In genomic region chr1:43730491-43730924, GRCm38 (mm10) we compare ENCODE assay signal across 10 mouse cellular contexts. TPM values are rescaled to one million over a fixed set of nuclear protein-coding genes. Genes with fewer than 3 reads are reported as not detected.
DNase-seq lines count a peak whose midpoint lies in the region; ATAC-seq lines count a peak whose summit lies in the region.
"Had no signal": no experiment of that assay in that cellular context is flagged by ENCODE, and none has a peak within 500 bp of the region (broad histone marks: within the 10 kb centered on the region; RNA-seq: fewer than 3 reads in every experiment).

TSS of gene 1500015O10Rik (plus strand) at chr1:43730602.

- 0 out of 2 replicates have a peak within 1 kb of the TSS, but pooled peaks have one; percentile 0 for H3K27ac ChIP-seq in hindbrain, embryonic 10.5 days
- no peak within 1 kb of the TSS for H3K27ac ChIP-seq in hindbrain, embryonic 11.5 days (ENCODE audit: low read depth, low read length)
- H3K27ac ChIP-seq in heart, embryonic 13.5 days (replicated peaks): peak within 1 kb of the TSS; percentile 10; the same call in 1 of the 2 replicates
- peak within 1 kb of the TSS; percentile 16 for H3K27ac ChIP-seq in lung, embryonic 15.5 days
- H3K27ac ChIP-seq in stomach, embryonic 16.5 days (ENCODE audit: low read length): peak within 1 kb of the TSS; percentile 18; the same call in 1 of the 2 replicates

- H3K9me3 ChIP-seq in hindbrain, embryonic 10.5 days: no peaks in the 10 kb centered on the region
- H3K9me3 ChIP-seq in hindbrain, embryonic 11.5 days (ENCODE audit: control insufficient read depth, low read length): no peaks in the 10 kb centered on the region
- no peaks in the 10 kb centered on the region; the same call in 1 of the 2 replicates for H3K9me3 ChIP-seq in heart, embryonic 13.5 days
- no peaks in the 10 kb centered on the region for H3K9me3 ChIP-seq in lung, embryonic 15.5 days
- H3K9me3 ChIP-seq in stomach, embryonic 16.5 days (replicated peaks; ENCODE audit: control insufficient read depth, low read length): peaks cover 4% of the 10 kb centered on the region; the same call in 1 of the 2 replicates

- H3K4me1 ChIP-seq in hindbrain, embryonic 10.5 days (replicated peaks): no peaks in the 10 kb centered on the region
- H3K4me1 ChIP-seq in hindbrain, embryonic 11.5 days (replicated peaks; ENCODE audit: control insufficient read depth, insufficient read depth, low read length): no peaks in the 10 kb centered on the region
- H3K4me1 ChIP-seq in heart, embryonic 13.5 days: peaks cover 9% of the 10 kb centered on the region
- peaks cover 12% of the 10 kb centered on the region for H3K4me1 ChIP-seq in lung, embryonic 15.5 days
- no peaks in the 10 kb centered on the region for H3K4me1 ChIP-seq in stomach, embryonic 16.5 days (ENCODE audit: control insufficient read depth, insufficient read depth, low read length)

- no peak within 1 kb of the TSS for H3K4me2 ChIP-seq in hindbrain, embryonic 11.5 days (replicated peaks; ENCODE audit: low read depth, low read length)
- peak within 1 kb of the TSS; percentile 33 for H3K4me2 ChIP-seq in heart, embryonic 13.5 days
- peak within 1 kb of the TSS; percentile 32 for H3K4me2 ChIP-seq in lung, embryonic 15.5 days
- no peak within 1 kb of the TSS for H3K4me2 ChIP-seq in stomach, embryonic 16.5 days (ENCODE audit: low read depth, low read length)

- no peak for ATAC-seq in hindbrain, embryonic 11.5 days (ENCODE audit: low FRiP score)
- peak; percentile 63; the same call in 1 of the 2 replicates for ATAC-seq in heart, embryonic 13.5 days (ENCODE audit: extremely low read depth, insufficient number of reproducible peaks, low FRiP score, low TSS enrichment)
- ATAC-seq in lung, embryonic 15.5 days (ENCODE audit: borderline replicate concordance, extremely low read depth, low FRiP score, low TSS enrichment): peak; percentile 89; the same call in 1 of the 2 replicates
- peak; percentile 81; the same call in 1 of the 2 replicates for ATAC-seq in stomach, embryonic 16.5 days (ENCODE audit: insufficient read depth, low FRiP score)
- ATAC-seq in monocyte, adult 5-6 weeks (replicated peaks; ENCODE audit: insufficient number of reproducible peaks, low FRiP score, low TSS enrichment, poor library complexity, severe bottlenecking): no peak

- DNase-seq in hindbrain, embryonic 10.5 days (ENCODE audit: low spot score): no peak
- no peak for DNase-seq in hindbrain, embryonic 11.5 days (ENCODE audit: low spot score)
- DNase-seq in cerebellum, postnatal 25 days: peak; percentile 53 to 76
- DNase-seq in kidney, postnatal 25 days: peak; percentile 66 to 70

- no peaks in the 10 kb centered on the region for H3K36me3 ChIP-seq in hindbrain, embryonic 10.5 days
- no peaks in the 10 kb centered on the region for H3K36me3 ChIP-seq in hindbrain, embryonic 11.5 days (ENCODE audit: control insufficient read depth, insufficient read depth, low read length)
- no peaks in the 10 kb centered on the region for H3K36me3 ChIP-seq in heart, embryonic 13.5 days
- H3K36me3 ChIP-seq in lung, embryonic 15.5 days: no peaks in the 10 kb centered on the region
- no peaks in the 10 kb centered on the region for H3K36me3 ChIP-seq in stomach, embryonic 16.5 days (ENCODE audit: control insufficient read depth, insufficient read depth, low read length)

- no peaks in the 10 kb centered on the region for H3K27me3 ChIP-seq in hindbrain, embryonic 10.5 days (ENCODE audit: insufficient read depth, poor library complexity, severe bottlenecking)
- no peaks in the 10 kb centered on the region for H3K27me3 ChIP-seq in hindbrain, embryonic 11.5 days (ENCODE audit: control insufficient read depth, insufficient read depth, low read length)
- no peaks in the 10 kb centered on the region for H3K27me3 ChIP-seq in heart, embryonic 13.5 days (replicated peaks)
- no peaks in the 10 kb centered on the region for H3K27me3 ChIP-seq in lung, embryonic 15.5 days
- no peaks in the 10 kb centered on the region for H3K27me3 ChIP-seq in stomach, embryonic 16.5 days (ENCODE audit: control insufficient read depth, insufficient read depth, low read length)

- H3K4me3 ChIP-seq in hindbrain, embryonic 10.5 days: no peak within 1 kb of the TSS
- H3K4me3 ChIP-seq in hindbrain, embryonic 11.5 days (ENCODE audit: low read depth, low read length): no peak within 1 kb of the TSS
- H3K4me3 ChIP-seq in heart, embryonic 13.5 days: no peak within 1 kb of the TSS
- 0 out of 2 replicates have a peak within 1 kb of the TSS, but pooled peaks have one; percentile 4 for H3K4me3 ChIP-seq in lung, embryonic 15.5 days
- no peak within 1 kb of the TSS for H3K4me3 ChIP-seq in stomach, embryonic 16.5 days (replicated peaks; ENCODE audit: low read length)

- WGBS in hindbrain, embryonic 10.5 days: 75% methylated on average over 16 of the region's 16 CpGs
- 66% methylated on average over 16 of the region's 16 CpGs for WGBS in hindbrain, embryonic 11.5 days
- WGBS in heart, embryonic 13.5 days: 41% methylated on average over 16 of the region's 16 CpGs
- 29% methylated on average over 16 of the region's 16 CpGs for WGBS in lung, embryonic 15.5 days
- 53% methylated on average over 16 of the region's 16 CpGs for WGBS in stomach, embryonic 16.5 days

- H3K9ac ChIP-seq in hindbrain, embryonic 11.5 days (ENCODE audit: low read depth, low read length): no peak within 1 kb of the TSS
- H3K9ac ChIP-seq in heart, embryonic 13.5 days: 0 out of 2 replicates have a peak within 1 kb of the TSS, but pooled peaks have one; percentile 29
- H3K9ac ChIP-seq in lung, embryonic 15.5 days: no peak within 1 kb of the TSS
- no peak within 1 kb of the TSS for H3K9ac ChIP-seq in stomach, embryonic 16.5 days (ENCODE audit: low read length)

RNA-seq across cellular contexts. Expression of gene 1500015O10Rik, which starts in this region (rescaled TPM):
- polyA plus RNA-seq in hindbrain, embryonic 10.5 days (2016; fragmentation: Nextera tagmentation; extraction: Ambion mirVana): 0.91 and 9.8 TPM in 2 replicates
- polyA plus RNA-seq in hindbrain, embryonic 11.5 days (2014; fragmentation: Nextera tagmentation; extraction: Ambion mirVana): 5.7 and 6.3 TPM in 2 replicates
- polyA plus RNA-seq in heart, embryonic 13.5 days (2015; fragmentation: Nextera tagmentation; extraction: Ambion mirVana): 9.9 and 10.3 TPM in 2 replicates
- polyA plus RNA-seq in lung, embryonic 15.5 days (2015; fragmentation: Nextera tagmentation; extraction: Ambion mirVana): 19.8 and 20.7 TPM in 2 replicates
- 7.7 and 9.9 TPM in 2 replicates for polyA plus RNA-seq in stomach, embryonic 16.5 days (2015; fragmentation: Nextera tagmentation; extraction: Ambion mirVana)
- total RNA-seq in monocyte, adult 5-6 weeks (2017): not detected in 3 replicates
- total RNA-seq: hematopoietic stem cell, adult 5-6 weeks had no signal
- polyA plus RNA-seq: small intestine, adult 2 months had no signal

Comparison
In these comparisons a context has a peak if more than half of its experiments do, and no peak if none do; other contexts are left out.
1. DNase-seq: peak in cerebellum, postnatal 25 days (2 of 2) and kidney, postnatal 25 days (2 of 2); none in hindbrain, embryonic 10.5 days (single experiment) and hindbrain, embryonic 11.5 days (single experiment).
2. ATAC-seq: peak in heart, embryonic 13.5 days (single experiment), lung, embryonic 15.5 days (single experiment) and stomach, embryonic 16.5 days (single experiment); none in hindbrain, embryonic 11.5 days (single experiment) and monocyte, adult 5-6 weeks (single experiment).
3. H3K4me2 ChIP-seq: peak in heart, embryonic 13.5 days (single experiment) and lung, embryonic 15.5 days (single experiment); none in hindbrain, embryonic 11.5 days (single experiment) and stomach, embryonic 16.5 days (single experiment).